In the genomic region with DNA sequence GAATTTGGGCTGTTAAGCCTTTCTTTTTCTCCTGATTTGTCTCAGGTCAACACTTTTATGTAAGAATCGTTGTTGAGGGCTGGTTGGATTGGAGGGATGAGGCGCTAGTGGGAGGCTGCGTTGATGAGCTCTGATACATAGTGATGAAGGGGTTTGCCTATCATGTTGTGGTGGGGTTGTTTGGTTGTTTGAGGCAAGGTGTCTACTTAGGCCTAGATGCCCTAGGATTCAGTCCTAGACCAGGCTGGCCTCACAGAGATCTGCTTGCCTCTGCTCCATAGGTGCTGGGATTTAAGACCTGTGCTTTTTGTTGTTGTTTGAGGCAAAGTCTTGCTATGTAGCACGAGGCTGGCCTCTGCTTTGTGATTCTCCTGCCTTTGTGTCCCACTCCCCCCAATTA, we compare ENCODE assay signal across 7 mouse cellular contexts. TPM values are rescaled to one million over a fixed set of nuclear protein-coding genes. Genes with fewer than 3 reads are reported as not detected.
A peak's percentile ranks its signal among the peaks of the same experiment; 100 is the strongest.
DNase-seq lines count a peak whose midpoint lies in the region; ATAC-seq and TF ChIP-seq lines count a peak whose summit lies in the region.

No protein-coding gene starts in this region.

- H3K4me3 ChIP-seq in embryonic fibroblast, embryonic 13.5 days (ENCODE audit: insufficient read depth, low read length), result peak overlapping the region; percentile 7; the same call in 1 of the 2 replicates
- peak overlapping the region; percentile 77 for H3K4me3 ChIP-seq in limb, embryonic 15.5 days
- H3K4me3 ChIP-seq in stomach, embryonic 16.5 days (replicated peaks; ENCODE audit: low read length), result peak overlapping the region; percentile 95

- peak overlapping the region; percentile 80 for H3K4me2 ChIP-seq in limb, embryonic 15.5 days
- peak overlapping the region; percentile 89 for H3K4me2 ChIP-seq in stomach, embryonic 16.5 days (ENCODE audit: low read depth, low read length)

- intact Hi-C loops in left cerebral cortex, postnatal 36 days (cut with DNase I), result loop anchor here (5.0 kb wide), 1 partner anchor 70 kb away; no protein-coding TSS in a partner anchor

- H3K9ac ChIP-seq in limb, embryonic 15.5 days, result no peak overlapping the region
- H3K9ac ChIP-seq in stomach, embryonic 16.5 days (ENCODE audit: low read length), result peak overlapping the region; percentile 99

- H3K27ac ChIP-seq in embryonic fibroblast, embryonic 13.5 days (ENCODE audit: insufficient read depth, low read length), result no peak overlapping the region
- H3K27ac ChIP-seq in limb, embryonic 15.5 days, result peak overlapping the region; percentile 94
- H3K27ac ChIP-seq in stomach, embryonic 16.5 days (ENCODE audit: low read length), result peak overlapping the region; percentile 99; the same call in 1 of the 2 replicates

- TF ChIP-seq POLR2A in embryonic fibroblast, embryonic 13.5 days (IDR thresholded peaks at IDR 0.05; ENCODE audit: low read depth, low read length), result no peak

- 0 out of 2 replicates have a peak, but pooled peaks cover 4% of the 10 kb centered on the region for H3K4me1 ChIP-seq in embryonic fibroblast, embryonic 13.5 days (ENCODE audit: control insufficient read depth, insufficient read depth, low read length)
- peaks cover 8% of the 10 kb centered on the region; the same call in 1 of the 2 replicates for H3K4me1 ChIP-seq in limb, embryonic 15.5 days
- peaks cover 16% of the 10 kb centered on the region; the same call in 1 of the 2 replicates for H3K4me1 ChIP-seq in stomach, embryonic 16.5 days (ENCODE audit: control insufficient read depth, insufficient read depth, low read length)

- no peak for ATAC-seq in limb, embryonic 15.5 days (ENCODE audit: insufficient number of reproducible peaks, low FRiP score, low TSS enrichment, low read depth)
- no peak for ATAC-seq in stomach, embryonic 16.5 days (ENCODE audit: insufficient read depth, low FRiP score)

- 78% methylated on average over 4 of the region's 4 CpGs for WGBS in limb, embryonic 15.5 days
- 76% methylated on average over 4 of the region's 4 CpGs for WGBS in stomach, embryonic 16.5 days

- DNase-seq in spleen, postnatal 10 days (ENCODE audit: low spot score in 2 of 2), result peak; percentile 28 to 43
- no peak for DNase-seq in spleen, postnatal 4 days (ENCODE audit: low spot score in 2 of 2)
- DNase-seq in left cerebral cortex, postnatal 36 days (ENCODE audit: low spot score in 2 of 2), result no peak
- DNase-seq in frontal cortex, postnatal 14 days (ENCODE audit: low spot score in 2 of 2), result no peak

- H3K36me3 ChIP-seq in limb, embryonic 15.5 days, result peaks cover 22% of the 10 kb centered on the region
- H3K36me3 ChIP-seq in stomach, embryonic 16.5 days (ENCODE audit: control insufficient read depth, insufficient read depth, low read length), result peaks cover 2% of the 10 kb centered on the region; the same call in 1 of the 2 replicates

- no peaks in the 10 kb centered on the region for H3K9me3 ChIP-seq in limb, embryonic 15.5 days
- no peaks in the 10 kb centered on the region for H3K9me3 ChIP-seq in stomach, embryonic 16.5 days (replicated peaks; ENCODE audit: control insufficient read depth, low read length)

- no peaks in the 10 kb centered on the region for H3K27me3 ChIP-seq in limb, embryonic 15.5 days
- H3K27me3 ChIP-seq in stomach, embryonic 16.5 days (ENCODE audit: control insufficient read depth, insufficient read depth, low read length), result no peaks in the 10 kb centered on the region

- TF ChIP-seq CTCF in embryonic fibroblast, embryonic 13.5 days (IDR thresholded peaks at IDR 0.05; ENCODE audit: borderline replicate concordance, insufficient read depth, low read length), result no peak

RNA-seq across cellular contexts. Expression of gene Mta3, which starts 1.4 kb away (rescaled TPM):
- 41.2 and 42.7 TPM in 2 replicates for polyA plus RNA-seq in embryonic fibroblast, embryonic 13.5 days (2011; ENCODE audit: insufficient read length, low read depth, missing spikeins)
- polyA plus RNA-seq in limb, embryonic 15.5 days (2015; fragmentation: Nextera tagmentation; extraction: Ambion mirVana), result 48.0 and 49.1 TPM in 2 replicates
- polyA plus RNA-seq in stomach, embryonic 16.5 days (2015; fragmentation: Nextera tagmentation; extraction: Ambion mirVana), result 36.4 and 39.1 TPM in 2 replicates
- total RNA-seq in left cerebral cortex, postnatal 36 days (2021), result 10 to 100 TPM; 84.4 to 87.5 TPM

Comparison
In these comparisons a context has a peak if more than half of its experiments do, and no peak if none do; other contexts are left out.
1. DNase-seq: peak in spleen, postnatal 10 days (2 of 2); none in spleen, postnatal 4 days (0 of 2), left cerebral cortex, postnatal 36 days (0 of 2) and frontal cortex, postnatal 14 days (0 of 2).
2. H3K4me3 ChIP-seq: peak in every context shown above with its lines; median percentile 95 in stomach, embryonic 16.5 days; 77 in limb, embryonic 15.5 days; 7 in embryonic fibroblast, embryonic 13.5 days.